Mouse (Mus musculus) forebrain, embryonic 10.5 days (tissue): ENCODE measurements around the gene Pnmal2. TPM values are rescaled to one million over a fixed set of nuclear protein-coding genes. Genes with fewer than 3 reads are reported as not detected.

Experiments
- DNase-seq: peaks from one replicate; pipeline ENCODE4 v3.0.0-alpha.2; 2017; ENCODE audit warnings: low spot score; ENCODE audit errors: extremely low spot score
- H3K27ac ChIP-seq: fragments of 300-500 bp; sonication (generic); 2 replicates; pipeline ENCODE4 v1.5.1; 2016; ENCODE audit warnings: mild to moderate bottlenecking
- H3K27me3 ChIP-seq: fragments of 300-500 bp; sonication (generic); 2 replicates; pipeline ENCODE4 v1.6.1; 2016; ENCODE audit warnings: mild to moderate bottlenecking; ENCODE audit not compliant: poor library complexity, severe bottlenecking
- H3K36me3 ChIP-seq: fragments of 300-500 bp; sonication (generic); replicated peaks from 2 replicates; pipeline ENCODE4 v1.6.1; 2016; ENCODE audit warnings: mild to moderate bottlenecking, moderate library complexity
- H3K4me1 ChIP-seq: fragments of 300-500 bp; sonication (generic); 2 replicates; pipeline ENCODE4 v1.6.1; 2016
- H3K4me3 ChIP-seq: fragments of 300-500 bp; sonication (generic); 2 replicates; pipeline ENCODE4 v1.5.1; 2016; ENCODE audit warnings: mild to moderate bottlenecking, moderate library complexity
- H3K9me3 ChIP-seq: fragments of 300-500 bp; sonication (generic); 2 replicates; pipeline ENCODE4 v1.6.1; 2016; ENCODE audit warnings: mild to moderate bottlenecking, moderate library complexity
- WGBS: fragments of 180-500 bp; shearing (Covaris S2); methylation state at CpG from one replicate; pipeline ENCODE4 v1.1.7; 2016; 5-methylcytosine and 5-hydroxymethylcytosine counted together
- polyA plus RNA-seq: library from polyadenylated mRNA; unstranded; fragments of >200 nt; fragmentation: Nextera tagmentation; extraction: Ambion mirVana; gene quantifications from 2 replicates; pipeline ENCODE4 v1.2.1, GENCODE M21; 2016

Gene Pnmal2
- polyA plus RNA-seq, 1 experiment from 2014 or later, result 6.8 TPM

GRCm38 (mm10) chr7:16982859-16983568 lies 38.5 kb downstream of the Pnmal2 start, which contains the start of gene Gm42372:
TSS of gene Gm42372 (plus strand) at chr7:16983086.
- peak; percentile 89 for DNase-seq
- H3K36me3 ChIP-seq, result peaks cover 6% of the 10 kb centered on the region
- peaks cover 53% of the 10 kb centered on the region for H3K4me1 ChIP-seq
- no peaks in the 10 kb centered on the region for H3K9me3 ChIP-seq
- WGBS, result 18% methylated on average over 26 of the region's 26 CpGs
- peak within 1 kb of the TSS; percentile 53 for H3K4me3 ChIP-seq
- peak within 1 kb of the TSS; percentile 82 for H3K27ac ChIP-seq
- no peaks in the 10 kb centered on the region for H3K27me3 ChIP-seq

GRCm38 (mm10) chr7:16987541-16988149 lies 43.2 kb downstream of the Pnmal2 start:
- H3K27me3 ChIP-seq, result no peaks in the 10 kb centered on the region
- peaks cover 6% of the 10 kb centered on the region; the same call in 1 of the 2 replicates for H3K9me3 ChIP-seq
- no peak for DNase-seq
- 79% methylated on average over 7 of the region's 7 CpGs for WGBS
- H3K4me3 ChIP-seq, result no peak overlapping the region
- H3K36me3 ChIP-seq, result peaks cover 6% of the 10 kb centered on the region
- 0 out of 2 replicates have a peak overlapping the region, but pooled peaks have one; percentile 44 for H3K27ac ChIP-seq
- peaks cover 60% of the 10 kb centered on the region for H3K4me1 ChIP-seq

DNA sequence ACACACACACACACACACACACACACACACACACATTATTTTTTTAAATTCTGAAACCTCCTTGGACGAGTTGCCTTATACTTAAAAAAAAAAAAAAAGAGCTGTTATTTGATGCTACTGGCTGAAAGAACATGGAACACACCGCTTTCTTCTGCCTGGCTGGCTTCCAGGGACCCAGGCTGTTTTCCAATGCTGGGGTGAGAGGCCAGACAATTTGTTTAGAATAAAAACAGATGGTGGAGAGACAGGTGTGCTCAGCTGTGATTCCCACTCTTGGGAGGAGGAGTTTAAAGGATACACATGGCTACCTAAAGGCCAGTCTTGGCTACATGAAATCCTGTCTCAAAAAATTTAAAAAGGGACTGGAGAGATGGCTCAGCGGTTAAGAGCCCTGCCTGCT lies 43.9 kb downstream of the Pnmal2 start:
- Histone ChIP-seq H3K36me3 (peaks cover 6% of the 10 kb centered on the region), H3K9me3 (peaks cover 6% of the 10 kb centered on the region; the same call in 1 of the 2 replicates), H3K4me1 (peaks cover 57% of the 10 kb centered on the region), H3K27me3 (no peaks in the 10 kb centered on the region), H3K27ac (no peak overlapping the region), H3K4me3 (no peak overlapping the region)
- DNase-seq, result no peak
- WGBS, result 70% methylated on average over 3 of the region's 3 CpGs

GRCm38 (mm10) chr7:16990006-16990744 lies 45.7 kb downstream of the Pnmal2 start:
- Histone ChIP-seq H3K4me1 (peaks cover 65% of the 10 kb centered on the region), H3K27me3 (no peaks in the 10 kb centered on the region), H3K9me3 (peaks cover 6% of the 10 kb centered on the region; the same call in 1 of the 2 replicates), H3K36me3 (peaks cover 11% of the 10 kb centered on the region), H3K27ac (peak overlapping the region; percentile 85), H3K4me3 (peak overlapping the region; percentile 19; the same call in 1 of the 2 replicates)
- 40% methylated on average over 15 of the region's 15 CpGs for WGBS
- no peak for DNase-seq

GRCm38 (mm10) chr7:16991681-16992450 lies 47.4 kb downstream of the Pnmal2 start:
- peak overlapping the region; percentile 91 for H3K27ac ChIP-seq
- peaks cover 22% of the 10 kb centered on the region for H3K36me3 ChIP-seq
- H3K4me3 ChIP-seq, result peak overlapping the region; percentile 32
- H3K27me3 ChIP-seq, result no peaks in the 10 kb centered on the region
- 62% methylated on average over 18 of the region's 18 CpGs for WGBS
- peaks cover 81% of the 10 kb centered on the region for H3K4me1 ChIP-seq
- peak; percentile 80 for DNase-seq
- H3K9me3 ChIP-seq, result peaks cover 6% of the 10 kb centered on the region; the same call in 1 of the 2 replicates

DNA sequence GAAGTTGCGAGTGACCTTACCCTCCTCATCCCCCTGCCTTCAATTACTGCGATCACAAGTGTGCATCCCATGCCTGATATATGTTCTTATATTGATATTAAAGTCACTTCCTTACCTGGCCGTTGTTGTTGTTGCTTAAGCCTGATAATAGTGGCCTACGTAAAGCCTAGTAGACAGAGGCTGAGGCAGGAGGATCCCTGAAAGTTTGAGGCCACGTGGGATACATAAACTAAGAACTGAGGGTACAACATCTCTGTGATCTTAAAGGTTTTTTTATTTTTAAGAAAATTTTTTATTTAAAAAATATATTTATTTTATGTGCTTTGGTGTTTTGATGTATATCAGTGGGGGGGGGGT lies 47.9 kb downstream of the Pnmal2 start, which contains the start of gene Ccdc8:
Ccdc8 (plus strand) TSS at position 258 of the 357 bp plus-strand sequence.
- peak within 1 kb of the TSS; percentile 93 for H3K27ac ChIP-seq
- H3K9me3 ChIP-seq, result peaks cover 6% of the 10 kb centered on the region; the same call in 1 of the 2 replicates
- peaks cover 28% of the 10 kb centered on the region for H3K36me3 ChIP-seq
- peaks cover 81% of the 10 kb centered on the region for H3K4me1 ChIP-seq
- H3K27me3 ChIP-seq, result no peaks in the 10 kb centered on the region
- peak within 1 kb of the TSS; percentile 69 for H3K4me3 ChIP-seq
- WGBS, result 95% methylated on average over 5 of the region's 5 CpGs
- DNase-seq, result no peak

DNA sequence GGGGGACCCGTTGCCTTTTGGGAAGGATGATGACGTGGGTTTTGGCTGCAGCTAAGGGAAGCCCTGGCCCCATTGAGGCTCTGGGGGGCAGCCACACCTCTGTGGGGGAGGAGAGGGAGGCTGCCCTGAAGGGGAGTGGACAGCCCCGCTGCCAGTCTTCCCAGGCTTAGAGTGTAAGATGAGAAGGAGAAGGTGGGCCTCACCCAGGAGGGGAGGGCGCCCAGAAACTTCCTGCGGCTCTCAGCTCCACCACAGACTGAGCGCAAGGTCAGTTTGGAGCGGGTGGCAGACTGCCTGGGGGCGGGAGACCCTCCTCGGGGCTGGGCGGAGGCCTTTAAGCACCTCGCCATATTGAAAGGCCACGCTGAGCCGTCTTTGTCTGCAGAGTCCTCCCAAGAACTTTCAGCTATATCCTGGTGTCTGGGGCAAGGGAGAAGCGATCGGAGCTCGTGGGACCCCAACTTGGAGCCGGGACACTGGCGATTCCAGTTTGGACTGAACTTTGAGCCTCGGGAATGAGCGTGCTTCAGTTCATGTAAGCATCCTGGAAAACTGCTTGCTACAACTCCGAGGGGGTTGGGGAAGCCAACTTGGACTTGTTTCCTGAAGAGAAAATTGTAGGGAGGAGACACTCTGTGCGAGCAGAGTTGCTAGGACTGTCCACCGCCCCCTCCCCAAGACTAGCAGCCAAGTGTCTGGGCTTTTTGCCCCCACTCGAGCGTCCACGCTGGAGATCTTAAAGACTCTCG lies 49.3 kb downstream of the Pnmal2 start:
- WGBS, result 1% methylated on average over 27 of the region's 27 CpGs
- H3K9me3 ChIP-seq, result peaks cover 6% of the 10 kb centered on the region; the same call in 1 of the 2 replicates
- peaks cover 42% of the 10 kb centered on the region for H3K36me3 ChIP-seq
- DNase-seq, result peak; percentile 77
- H3K27me3 ChIP-seq, result no peaks in the 10 kb centered on the region
- H3K27ac ChIP-seq, result peak overlapping the region; percentile 93
- peak overlapping the region; percentile 69 for H3K4me3 ChIP-seq
- H3K4me1 ChIP-seq, result peaks cover 79% of the 10 kb centered on the region

DNA sequence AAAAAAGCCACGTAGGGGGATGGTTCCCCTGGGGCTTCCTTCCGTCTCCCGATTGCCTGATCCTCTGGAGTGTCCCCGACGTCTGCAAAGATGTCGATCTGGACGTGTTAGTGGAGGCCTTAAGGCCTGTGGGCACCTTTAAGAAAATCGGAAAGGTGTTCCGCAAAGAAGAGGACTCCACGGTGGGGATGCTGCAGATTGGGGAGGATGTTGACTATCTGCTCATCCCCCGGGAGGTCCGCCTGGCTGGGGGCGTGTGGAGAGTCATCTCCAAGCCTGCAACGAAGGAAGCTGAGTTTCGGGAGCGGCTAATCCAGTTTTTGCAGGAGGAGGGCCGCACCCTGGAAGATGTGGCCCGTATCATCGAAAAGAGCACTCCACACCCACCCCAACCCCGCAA lies 49.9 kb downstream of the Pnmal2 start:
- peaks cover 46% of the 10 kb centered on the region for H3K36me3 ChIP-seq
- WGBS, result 6% methylated on average over 20 of the region's 20 CpGs
- H3K4me1 ChIP-seq, result peaks cover 80% of the 10 kb centered on the region
- peak overlapping the region; percentile 69 for H3K4me3 ChIP-seq
- H3K27ac ChIP-seq, result peak overlapping the region; percentile 93
- no peak for DNase-seq
- H3K27me3 ChIP-seq, result no peaks in the 10 kb centered on the region
- peaks cover 4% of the 10 kb centered on the region; the same call in 1 of the 2 replicates for H3K9me3 ChIP-seq

- Histone ChIP-seq H3K9me3 (no peaks in the 10 kb centered on the region), H3K36me3 (peaks cover 52% of the 10 kb centered on the region), H3K4me3 (peak overlapping the region; percentile 69), H3K27me3 (no peaks in the 10 kb centered on the region), H3K27ac (peak overlapping the region; percentile 93), H3K4me1 (peaks cover 74% of the 10 kb centered on the region)
- DNase-seq, result no peak
- WGBS, result 99% methylated on average over 4 of the region's 4 CpGs
Observed at GRCm38 (mm10) chr7:16995345-16995744, 50.9 kb downstream of the Pnmal2 start.
